Mouse (Mus musculus) forebrain, embryonic 11.5 days (tissue): Measurements from ENCODE around the gene Hist3h2ba. TPM values are rescaled to one million over a fixed set of nuclear protein-coding genes. Genes with fewer than 3 reads are reported as not detected.

Source experiments
- ATAC-seq: fragments of 200-750 bp; cut with Nextera tagmentation; replicated peaks from 2 replicates; pipeline ENCODE4 v1.8.0; 2017; ENCODE audit warnings: moderate TSS enrichment; ENCODE audit not compliant: low FRiP score
- DNase-seq: peaks from one replicate; pipeline ENCODE4 v3.0.0-alpha.2; 2017; ENCODE audit warnings: low spot score
- H3K27ac ChIP-seq: fragments of 300-500 bp; sonication (generic); 2 replicates; pipeline ENCODE4 v1.5.1; 2014; ENCODE audit warnings: low read depth, low read length
- H3K27me3 ChIP-seq: fragments of 300-500 bp; sonication (generic); 2 replicates; pipeline ENCODE4 v1.6.1; 2014; ENCODE audit warnings: mild to moderate bottlenecking, low read length, mixed read lengths; ENCODE audit not compliant: control insufficient read depth, insufficient read depth
- H3K36me3 ChIP-seq: fragments of 300-500 bp; sonication (generic); 2 replicates; pipeline ENCODE4 v1.6.1; 2014; ENCODE audit warnings: mild to moderate bottlenecking, low read length, moderate library complexity, mixed read lengths; ENCODE audit not compliant: control insufficient read depth, insufficient read depth
- H3K4me1 ChIP-seq: fragments of 300-500 bp; sonication (generic); replicated peaks from 2 replicates; pipeline ENCODE4 v1.6.1; 2014; ENCODE audit warnings: low read length, mixed read lengths; ENCODE audit not compliant: control insufficient read depth, insufficient read depth
- H3K4me2 ChIP-seq: fragments of 300-500 bp; sonication (generic); 2 replicates; pipeline ENCODE4 v1.6.1; 2014; ENCODE audit warnings: low read depth, mild to moderate bottlenecking, low read length, moderate library complexity, mixed read lengths; ENCODE audit not compliant: severe bottlenecking
- H3K4me3 ChIP-seq: fragments of 300-500 bp; sonication (generic); 2 replicates; pipeline ENCODE4 v1.5.1; 2014; ENCODE audit warnings: low read depth, low read length
- H3K9ac ChIP-seq: fragments of 300-500 bp; sonication (generic); 2 replicates; pipeline ENCODE4 v1.6.1; 2014; ENCODE audit warnings: low read length
- H3K9me3 ChIP-seq: fragments of 300-500 bp; sonication (generic); 2 replicates; pipeline ENCODE4 v1.6.1; 2016; ENCODE audit warnings: low read length, mixed read lengths; ENCODE audit not compliant: control insufficient read depth
- WGBS: fragments of 180-500 bp; shearing (Covaris S2); extraction: QIAGEN DNeasy Blood & Tissue Kit; methylation state at CpG from one replicate; pipeline ENCODE4 v1.1.7; 2014; 5-methylcytosine and 5-hydroxymethylcytosine counted together
- polyA plus RNA-seq: library from polyadenylated mRNA; unstranded; fragments of >200 nt; fragmentation: Nextera tagmentation; extraction: Ambion mirVana; gene quantifications from 2 replicates; pipeline ENCODE4 v1.2.1, GENCODE M21; 2014

The Hist3h2ba gene
- polyA plus RNA-seq, 1 experiment from 2014 or later = 84.9 TPM

- peaks cover 11% of the 10 kb centered on the region; the same call in 1 of the 2 replicates for H3K4me1 ChIP-seq
- H3K36me3 ChIP-seq = peaks cover 2% of the 10 kb centered on the region; the same call in 1 of the 2 replicates
- H3K9me3 ChIP-seq = no peaks in the 10 kb centered on the region
- H3K4me3 ChIP-seq = no peak overlapping the region
- no peak overlapping the region for H3K4me2 ChIP-seq
- H3K9ac ChIP-seq = no peak overlapping the region
- WGBS = 89% methylated on average over 18 of the region's 18 CpGs
- DNase-seq (no peak), ATAC-seq (no peak)
- H3K27ac ChIP-seq = no peak overlapping the region
- no peaks in the 10 kb centered on the region for H3K27me3 ChIP-seq
These were observed 33.9 kb downstream of the Hist3h2ba start for GRCm38 (mm10) chr11:58982471-58983097.

- WGBS = 93% methylated on average over 6 of the region's 6 CpGs
- no peaks in the 10 kb centered on the region for H3K27me3 ChIP-seq
- H3K9ac ChIP-seq = no peak overlapping the region
- no peak for ATAC-seq
- H3K9me3 ChIP-seq = no peaks in the 10 kb centered on the region
- H3K4me1 ChIP-seq = peaks cover 10% of the 10 kb centered on the region; the same call in 1 of the 2 replicates
- no peak overlapping the region for H3K4me2 ChIP-seq
- DNase-seq = no peak
- H3K27ac ChIP-seq = no peak overlapping the region
- peaks cover 2% of the 10 kb centered on the region; the same call in 1 of the 2 replicates for H3K36me3 ChIP-seq
- H3K4me3 ChIP-seq = no peak overlapping the region
These were observed 35.1 kb downstream of the Hist3h2ba start for GRCm38 (mm10) chr11:58983691-58984341.

GRCm38 (mm10) chr11:58984657-58985056 is 35.9 kb downstream of the Hist3h2ba start:
- no peak overlapping the region for H3K4me3 ChIP-seq
- no peak overlapping the region for H3K27ac ChIP-seq
- H3K9ac ChIP-seq = no peak overlapping the region
- DNase-seq (no peak), ATAC-seq (no peak)
- no peak overlapping the region for H3K4me2 ChIP-seq
- H3K4me1 ChIP-seq = peaks cover 2% of the 10 kb centered on the region; the same call in 1 of the 2 replicates
- no peaks in the 10 kb centered on the region for H3K9me3 ChIP-seq
- H3K36me3 ChIP-seq = peaks cover 2% of the 10 kb centered on the region
- no peaks in the 10 kb centered on the region for H3K27me3 ChIP-seq
- 90% methylated on average over 7 of the region's 7 CpGs for WGBS

- DNase-seq (no peak), ATAC-seq (no peak)
- Histone ChIP-seq H3K27ac (no peak overlapping the region), H3K9me3 (no peaks in the 10 kb centered on the region), H3K9ac (no peak overlapping the region), H3K4me2 (no peak overlapping the region), H3K27me3 (no peaks in the 10 kb centered on the region), H3K4me1 (no peaks in the 10 kb centered on the region; the same call in 1 of the 2 replicates), H3K4me3 (no peak overlapping the region), H3K36me3 (peaks cover 2% of the 10 kb centered on the region)
- WGBS = 92% methylated on average over 3 of the region's 3 CpGs
These were observed 36.7 kb downstream of the Hist3h2ba start for GRCm38 (mm10) chr11:58985299-58985917.

- Histone ChIP-seq H3K27me3 (peaks cover 1% of the 10 kb centered on the region; the same call in 1 of the 2 replicates), H3K4me1 (peaks cover under 1% of the 10 kb centered on the region; the same call in 1 of the 2 replicates), H3K4me2 (no peak overlapping the region), H3K4me3 (no peak overlapping the region), H3K36me3 (peaks cover 2% of the 10 kb centered on the region), H3K27ac (no peak overlapping the region), H3K9ac (no peak overlapping the region), H3K9me3 (no peaks in the 10 kb centered on the region)
- 98% methylated on average over 4 of the region's 4 CpGs for WGBS
- ATAC-seq = no peak
- no peak for DNase-seq
These were observed 40.4 kb downstream of the Hist3h2ba start for GRCm38 (mm10) chr11:58989166-58989565.

- Histone ChIP-seq H3K27ac (no peak overlapping the region), H3K27me3 (peaks cover 5% of the 10 kb centered on the region; the same call in 1 of the 2 replicates), H3K4me1 (peaks cover 2% of the 10 kb centered on the region; the same call in 1 of the 2 replicates), H3K4me3 (no peak overlapping the region), H3K9ac (no peak overlapping the region), H3K9me3 (no peaks in the 10 kb centered on the region), H3K4me2 (no peak overlapping the region), H3K36me3 (peaks cover 2% of the 10 kb centered on the region)
- DNase-seq = no peak
- 89% methylated on average over 17 of the region's 17 CpGs for WGBS
- ATAC-seq = no peak
These were observed 41.4 kb downstream of the Hist3h2ba start for GRCm38 (mm10) chr11:58990141-58990540.

- no peak overlapping the region for H3K4me3 ChIP-seq
- DNase-seq (no peak), ATAC-seq (no peak)
- H3K9ac ChIP-seq = no peak overlapping the region
- peaks cover 7% of the 10 kb centered on the region; the same call in 1 of the 2 replicates for H3K27me3 ChIP-seq
- no peak overlapping the region for H3K4me2 ChIP-seq
- H3K36me3 ChIP-seq = peaks cover 2% of the 10 kb centered on the region
- peaks cover 2% of the 10 kb centered on the region; the same call in 1 of the 2 replicates for H3K4me1 ChIP-seq
- no peak overlapping the region for H3K27ac ChIP-seq
- WGBS = 91% methylated on average over 9 of the region's 9 CpGs
- no peaks in the 10 kb centered on the region for H3K9me3 ChIP-seq
These were observed 42.1 kb downstream of the Hist3h2ba start for GRCm38 (mm10) chr11:58990794-58991193.

GRCm38 (mm10) chr11:58991911-58992310 is 43.2 kb downstream of the Hist3h2ba start:
- 76% methylated on average over 3 of the region's 3 CpGs for WGBS
- ATAC-seq = no peak

More at GRCm38 (mm10) chr11:58991911-58992310, 43.2 kb downstream of the Hist3h2ba start:
- Histone ChIP-seq H3K27ac (no peak overlapping the region), H3K4me2 (no peak overlapping the region), H3K9me3 (no peaks in the 10 kb centered on the region), H3K27me3 (peaks cover 9% of the 10 kb centered on the region; the same call in 1 of the 2 replicates), H3K4me1 (peaks cover 2% of the 10 kb centered on the region; the same call in 1 of the 2 replicates), H3K36me3 (no peaks in the 10 kb centered on the region; the same call in none of the 2 replicates), H3K4me3 (no peak overlapping the region), H3K9ac (no peak overlapping the region)
- no peak for DNase-seq
